Mouse (Mus musculus): Measurements from ENCODE around the gene Ankrd44. TPM values are rescaled to one million over a fixed set of nuclear protein-coding genes. Genes with fewer than 3 reads are reported as not detected.

Gene Ankrd44
- total RNA-seq, 1 experiment = 10.2 TPM

DNA sequence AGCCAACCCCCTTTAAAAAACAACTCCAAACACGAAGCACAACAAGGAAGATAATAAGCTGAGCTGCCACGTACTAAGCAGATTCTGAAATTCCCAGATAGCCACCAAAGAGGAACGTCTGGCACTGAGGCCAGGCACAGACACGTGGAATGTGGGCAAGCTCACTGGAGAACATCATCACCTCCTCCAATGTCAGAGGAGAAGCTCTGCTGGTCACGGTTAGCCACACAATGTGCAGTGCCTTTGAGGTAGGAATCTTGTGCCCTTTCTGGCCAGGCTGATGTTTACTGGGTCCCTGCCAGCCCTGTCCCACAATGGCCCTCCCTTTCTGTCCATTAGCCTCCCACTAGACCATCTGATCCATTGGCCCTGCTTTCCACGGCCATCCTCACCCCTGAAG, 149.1 kb downstream of the Ankrd44 start:
- H3K4me3 ChIP-seq (ENCODE audit: insufficient read depth in 1 of 2, low read depth in 1 of 2, low read length in 2 of 2, poor library complexity in 1 of 2, severe bottlenecking in 1 of 2) = no peak overlapping the region
- in situ Hi-C loops (cut with MboI; ENCODE audit: low sequenced_read_pairs in 2 of 2, unreplicated experiment in 2 of 2) = no loop called here
- H3K27ac ChIP-seq (ENCODE audit: insufficient read depth, low read depth, low read length, poor library complexity, severe bottlenecking) = no peak overlapping the region
- H3K9me3 ChIP-seq (ENCODE audit: control insufficient read depth, insufficient read depth, low read depth, low read length) = no peaks in the 10 kb centered on the region
- no peaks in the 10 kb centered on the region for H3K36me3 ChIP-seq (ENCODE audit: control insufficient read depth, insufficient read depth, low read length, poor library complexity, severe bottlenecking)
- no peak for DNase-seq (ENCODE audit: low read depth, low spot score)
- TF ChIP-seq HCFC1 (IDR thresholded peaks at IDR 0.05; ENCODE audit: borderline replicate concordance, insufficient read depth, low read length) = no peak
- TF ChIP-seq ZNF384 (IDR thresholded peaks at IDR 0.05; ENCODE audit: low read depth, low read length) = no peak
- TF ChIP-seq MAFK (IDR thresholded peaks at IDR 0.05; ENCODE audit: insufficient read depth, low read depth, low read length) = no peak
- TF ChIP-seq ZC3H11A (IDR thresholded peaks at IDR 0.05; ENCODE audit: borderline replicate concordance, low read depth, low read length) = no peak
- TF ChIP-seq CHD2 (IDR thresholded peaks at IDR 0.05; ENCODE audit: low read depth, low read length) = no peak
- no peak overlapping the region for H3K9ac ChIP-seq (ENCODE audit: insufficient read depth, low read depth, low read length, poor library complexity, severe bottlenecking)
- H3K4me1 ChIP-seq (ENCODE audit: control insufficient read depth in 2 of 2, insufficient read depth in 2 of 2, low read length in 2 of 2, poor library complexity in 1 of 2) = no peaks in the 10 kb centered on the region

DNA sequence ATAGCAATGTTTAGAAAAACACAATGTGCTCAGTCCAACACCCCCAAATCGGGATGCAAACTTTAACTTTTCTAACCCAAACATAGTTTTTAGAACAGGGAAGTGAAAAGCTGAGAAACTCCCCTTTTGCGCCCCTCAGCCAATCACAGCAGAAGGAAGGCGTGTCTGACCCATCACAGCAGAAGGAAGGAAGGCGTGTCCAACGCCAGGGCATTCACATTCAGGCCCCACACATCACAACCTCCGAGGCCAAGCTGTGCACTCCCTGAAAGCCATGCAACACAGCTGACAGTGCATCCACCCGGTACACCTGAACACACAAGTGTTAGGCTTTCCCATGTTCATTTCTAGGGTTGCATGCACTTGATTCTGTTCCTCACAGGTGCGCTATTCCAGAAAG, 150.1 kb downstream of the Ankrd44 start:
- no peaks in the 10 kb centered on the region for H3K36me3 ChIP-seq (ENCODE audit: control insufficient read depth, insufficient read depth, low read length, poor library complexity, severe bottlenecking)
- H3K9ac ChIP-seq (ENCODE audit: insufficient read depth, low read depth, low read length, poor library complexity, severe bottlenecking) = no peak overlapping the region
- no peaks in the 10 kb centered on the region for H3K9me3 ChIP-seq (ENCODE audit: control insufficient read depth, insufficient read depth, low read depth, low read length)
- no peak for DNase-seq (ENCODE audit: low read depth, low spot score)
- TF ChIP-seq CHD2 (IDR thresholded peaks at IDR 0.05; ENCODE audit: low read depth, low read length) (no peak), ZNF384 (IDR thresholded peaks at IDR 0.05; ENCODE audit: low read depth, low read length) (no peak), MAFK (IDR thresholded peaks at IDR 0.05; ENCODE audit: insufficient read depth, low read depth, low read length) (no peak), HCFC1 (IDR thresholded peaks at IDR 0.05; ENCODE audit: borderline replicate concordance, insufficient read depth, low read length) (no peak)
- H3K27ac ChIP-seq (ENCODE audit: insufficient read depth, low read depth, low read length, poor library complexity, severe bottlenecking) = no peak overlapping the region
- in situ Hi-C loops (cut with MboI; ENCODE audit: low sequenced_read_pairs in 2 of 2, unreplicated experiment in 2 of 2) = no loop called here
- H3K4me1 ChIP-seq (ENCODE audit: control insufficient read depth in 2 of 2, insufficient read depth in 2 of 2, low read length in 2 of 2, poor library complexity in 1 of 2) = no peaks in the 10 kb centered on the region
- no peak overlapping the region for H3K4me3 ChIP-seq (ENCODE audit: insufficient read depth in 1 of 2, low read depth in 1 of 2, low read length in 2 of 2, poor library complexity in 1 of 2, severe bottlenecking in 1 of 2)

DNA sequence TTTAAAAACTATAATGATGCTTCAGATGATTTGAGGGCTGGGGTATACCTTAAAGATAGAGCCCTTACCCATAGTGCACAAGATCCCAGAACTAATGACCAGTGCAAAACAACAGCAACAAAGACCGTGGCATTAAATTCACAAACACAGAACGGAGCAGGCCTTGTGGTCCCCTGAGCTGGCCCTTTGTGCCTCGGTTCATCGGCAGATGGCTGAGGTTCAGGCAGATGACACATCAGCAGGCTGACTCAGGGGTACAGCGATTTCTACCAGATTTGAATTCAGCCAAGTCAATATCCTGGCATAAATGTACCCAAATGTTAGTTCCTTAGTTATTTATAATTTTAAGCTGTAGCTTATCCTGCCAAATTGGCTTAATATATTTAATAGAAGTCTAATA, 153.3 kb downstream of the Ankrd44 start:
- TF ChIP-seq CHD2 (IDR thresholded peaks at IDR 0.05; ENCODE audit: low read depth, low read length) (no peak), HCFC1 (IDR thresholded peaks at IDR 0.05; ENCODE audit: borderline replicate concordance, insufficient read depth, low read length) (no peak), ZC3H11A (IDR thresholded peaks at IDR 0.05; ENCODE audit: borderline replicate concordance, low read depth, low read length) (no peak), MAFK (IDR thresholded peaks at IDR 0.05; ENCODE audit: insufficient read depth, low read depth, low read length) (no peak), ZNF384 (IDR thresholded peaks at IDR 0.05; ENCODE audit: low read depth, low read length) (no peak)
- in situ Hi-C loops (cut with MboI; ENCODE audit: low sequenced_read_pairs in 2 of 2, unreplicated experiment in 2 of 2) = no loop called here
- Histone ChIP-seq H3K36me3 (ENCODE audit: control insufficient read depth, insufficient read depth, low read length, poor library complexity, severe bottlenecking) (no peaks in the 10 kb centered on the region), H3K27ac (ENCODE audit: insufficient read depth, low read depth, low read length, poor library complexity, severe bottlenecking) (no peak overlapping the region), H3K4me3 (ENCODE audit: insufficient read depth in 1 of 2, low read depth in 1 of 2, low read length in 2 of 2, poor library complexity in 1 of 2, severe bottlenecking in 1 of 2) (no peak overlapping the region), H3K4me1 (ENCODE audit: control insufficient read depth in 2 of 2, insufficient read depth in 2 of 2, low read length in 2 of 2, poor library complexity in 1 of 2) (no peaks in the 10 kb centered on the region), H3K9ac (ENCODE audit: insufficient read depth, low read depth, low read length, poor library complexity, severe bottlenecking) (no peak overlapping the region), H3K9me3 (ENCODE audit: control insufficient read depth, insufficient read depth, low read depth, low read length) (no peaks in the 10 kb centered on the region)
- DNase-seq (ENCODE audit: low read depth, low spot score) = no peak

DNA sequence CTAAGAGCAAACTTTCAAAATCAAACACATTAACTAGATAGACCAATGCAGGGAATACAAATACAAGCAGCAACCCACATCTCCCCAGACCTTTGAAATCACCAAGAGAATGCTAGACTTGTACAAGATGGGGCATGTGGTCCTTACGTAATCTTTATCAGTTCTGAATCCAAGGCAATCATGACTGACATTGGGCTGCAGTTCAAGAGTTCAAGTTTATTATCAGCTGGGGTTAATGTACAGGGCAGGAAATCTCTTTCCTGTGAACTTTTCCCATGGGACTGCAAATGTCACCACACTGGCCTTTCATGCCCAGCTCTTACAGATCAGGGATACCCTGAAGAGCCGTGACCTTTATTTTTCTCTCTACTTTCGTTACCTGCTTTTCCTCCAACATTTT, 154.7 kb downstream of the Ankrd44 start:
- no peak for DNase-seq (ENCODE audit: low read depth, low spot score)
- Histone ChIP-seq H3K36me3 (ENCODE audit: control insufficient read depth, insufficient read depth, low read length, poor library complexity, severe bottlenecking) (no peaks in the 10 kb centered on the region), H3K9me3 (ENCODE audit: control insufficient read depth, insufficient read depth, low read depth, low read length) (no peaks in the 10 kb centered on the region), H3K4me3 (ENCODE audit: insufficient read depth in 1 of 2, low read depth in 1 of 2, low read length in 2 of 2, poor library complexity in 1 of 2, severe bottlenecking in 1 of 2) (no peak overlapping the region), H3K4me1 (ENCODE audit: control insufficient read depth in 2 of 2, insufficient read depth in 2 of 2, low read length in 2 of 2, poor library complexity in 1 of 2) (no peaks in the 10 kb centered on the region), H3K27ac (ENCODE audit: insufficient read depth, low read depth, low read length, poor library complexity, severe bottlenecking) (no peak overlapping the region), H3K9ac (ENCODE audit: insufficient read depth, low read depth, low read length, poor library complexity, severe bottlenecking) (no peak overlapping the region)
- no peak for TF ChIP-seq MAFK (IDR thresholded peaks at IDR 0.05; ENCODE audit: insufficient read depth, low read depth, low read length)
- TF ChIP-seq ZC3H11A (IDR thresholded peaks at IDR 0.05; ENCODE audit: borderline replicate concordance, low read depth, low read length) = no peak
- in situ Hi-C loops (cut with MboI; ENCODE audit: low sequenced_read_pairs in 2 of 2, unreplicated experiment in 2 of 2) = no loop called here

DNA sequence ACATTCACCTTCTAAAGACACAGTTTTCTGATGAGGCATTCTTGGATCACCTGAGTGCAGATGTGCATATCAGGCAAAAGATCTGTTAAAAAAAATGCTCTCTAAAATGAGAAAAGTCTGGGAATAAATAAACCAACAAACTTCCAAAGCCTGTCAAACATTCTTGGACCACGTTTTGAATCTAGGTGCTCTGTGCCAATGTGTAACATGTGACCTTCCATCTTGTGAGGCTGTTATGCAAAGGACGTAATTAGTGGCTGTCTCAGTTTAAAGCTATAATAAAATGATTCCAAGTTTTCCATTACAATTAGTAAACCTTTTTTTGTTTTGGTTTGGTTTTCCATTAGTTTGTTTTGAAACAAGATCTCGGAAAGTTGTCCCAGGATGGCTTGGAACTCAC, 159.0 kb downstream of the Ankrd44 start:
- no peak overlapping the region for H3K9ac ChIP-seq (ENCODE audit: insufficient read depth, low read depth, low read length, poor library complexity, severe bottlenecking)
- no peak overlapping the region for H3K4me3 ChIP-seq (ENCODE audit: insufficient read depth in 1 of 2, low read depth in 1 of 2, low read length in 2 of 2, poor library complexity in 1 of 2, severe bottlenecking in 1 of 2)
- H3K27ac ChIP-seq (ENCODE audit: insufficient read depth, low read depth, low read length, poor library complexity, severe bottlenecking) = no peak overlapping the region
- in situ Hi-C loops (cut with MboI; ENCODE audit: low sequenced_read_pairs in 2 of 2, unreplicated experiment in 2 of 2) = no loop called here
- no peaks in the 10 kb centered on the region for H3K9me3 ChIP-seq (ENCODE audit: control insufficient read depth, insufficient read depth, low read depth, low read length)
- no peaks in the 10 kb centered on the region for H3K4me1 ChIP-seq (ENCODE audit: control insufficient read depth in 2 of 2, insufficient read depth in 2 of 2, low read length in 2 of 2, poor library complexity in 1 of 2)
- TF ChIP-seq MAFK (IDR thresholded peaks at IDR 0.05; ENCODE audit: insufficient read depth, low read depth, low read length) = no peak
- no peak for TF ChIP-seq HCFC1 (IDR thresholded peaks at IDR 0.05; ENCODE audit: borderline replicate concordance, insufficient read depth, low read length)
- no peak for TF ChIP-seq ZC3H11A (IDR thresholded peaks at IDR 0.05; ENCODE audit: borderline replicate concordance, low read depth, low read length)
- no peak for TF ChIP-seq CHD2 (IDR thresholded peaks at IDR 0.05; ENCODE audit: low read depth, low read length)
- TF ChIP-seq ZNF384 (IDR thresholded peaks at IDR 0.05; ENCODE audit: low read depth, low read length) = no peak
- no peaks in the 10 kb centered on the region for H3K36me3 ChIP-seq (ENCODE audit: control insufficient read depth, insufficient read depth, low read length, poor library complexity, severe bottlenecking)
- no peak for DNase-seq (ENCODE audit: low read depth, low spot score)

All from ES-E14 (cell line).